Mouse (Mus musculus) neural tube, embryonic 13.5 days (tissue): ENCODE data around the gene Olfr812. TPM values are rescaled to one million over a fixed set of nuclear protein-coding genes. Genes with fewer than 3 reads are reported as not detected.
"Not testable (repeated sequence)": the region's sequence is repeated elsewhere in the genome, so short reads cannot be mapped to it uniquely, and the experiment has no call there.

ENCODE experiments used
- ATAC-seq: fragments of 200-750 bp; cut with Nextera tagmentation; 2 replicates; pipeline ENCODE4 v1.8.0; 2017; ENCODE audit warnings: low read depth, mild to moderate bottlenecking, moderate TSS enrichment, moderate library complexity
- H3K27ac ChIP-seq: fragments of 300-500 bp; sonication (generic); replicated peaks from 2 replicates; pipeline ENCODE4 v1.5.1; 2015; ENCODE audit warnings: moderate library complexity, mild to moderate bottlenecking, inconsistent platforms
- H3K27me3 ChIP-seq: fragments of 300-500 bp; sonication (generic); 2 replicates; pipeline ENCODE4 v1.6.1; 2015; ENCODE audit warnings: mild to moderate bottlenecking, inconsistent platforms
- H3K36me3 ChIP-seq: fragments of 300-500 bp; sonication (generic); 2 replicates; pipeline ENCODE4 v1.6.1; 2015; ENCODE audit warnings: mild to moderate bottlenecking, inconsistent platforms
- H3K4me1 ChIP-seq: fragments of 300-500 bp; sonication (generic); replicated peaks from 2 replicates; pipeline ENCODE4 v1.6.1; 2015; ENCODE audit warnings: inconsistent platforms
- H3K4me2 ChIP-seq: fragments of 300-500 bp; sonication (generic); 2 replicates; pipeline ENCODE4 v1.6.1; 2015; ENCODE audit warnings: inconsistent platforms, mild to moderate bottlenecking, moderate library complexity
- H3K4me3 ChIP-seq: fragments of 300-500 bp; sonication (generic); 2 replicates; pipeline ENCODE4 v1.5.1; 2015; ENCODE audit warnings: mild to moderate bottlenecking, inconsistent platforms
- H3K9ac ChIP-seq: fragments of 300-500 bp; sonication (generic); 2 replicates; pipeline ENCODE4 v1.6.1; 2015; ENCODE audit warnings: moderate library complexity, mild to moderate bottlenecking, inconsistent platforms
- H3K9me3 ChIP-seq: fragments of 300-500 bp; sonication (generic); 2 replicates; pipeline ENCODE4 v1.6.1; 2016; ENCODE audit warnings: inconsistent platforms
- WGBS: fragments of 180-500 bp; shearing (Covaris S2); methylation state at CpG from one replicate; pipeline ENCODE4 v1.1.7; 2015; 5-methylcytosine and 5-hydroxymethylcytosine counted together
- polyA plus RNA-seq: library from polyadenylated mRNA; unstranded; fragments of >200 nt; fragmentation: Nextera tagmentation; extraction: Ambion mirVana; gene quantifications from 2 replicates; pipeline ENCODE4 v1.2.1, GENCODE M21; 2015

Gene Olfr812
- not detected in 2 replicates for polyA plus RNA-seq

DNA sequence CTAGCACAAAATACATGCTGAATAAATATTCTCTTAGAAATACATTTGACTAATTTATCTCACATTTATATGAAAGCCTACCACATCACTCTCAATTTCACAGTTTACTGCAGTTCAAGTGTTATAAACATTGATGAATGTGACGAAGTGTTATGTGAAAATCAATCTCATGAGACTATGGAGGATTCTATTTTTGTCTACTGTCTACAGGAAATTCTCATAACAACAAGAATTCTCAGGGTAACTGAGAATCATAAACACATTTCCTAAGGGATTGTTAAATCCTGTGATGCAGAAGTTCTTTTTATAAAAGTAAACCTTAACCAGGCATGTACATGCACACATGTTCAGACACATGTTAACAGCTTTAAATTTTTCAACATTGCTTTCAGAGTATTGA is at the start of gene Olfr812:
TSS of gene Olfr812 (minus strand) at position 101 of the 400 bp plus-strand sequence.
- H3K4me3 ChIP-seq = no peak within 1 kb of the TSS
- no peaks in the 10 kb centered on the region for H3K36me3 ChIP-seq
- 79% methylated on average over 1 of the region's 1 CpGs for WGBS
- H3K9me3 ChIP-seq = no peaks in the 10 kb centered on the region
- H3K4me1 ChIP-seq = no peaks in the 10 kb centered on the region
- no peak within 1 kb of the TSS for H3K27ac ChIP-seq
- no peak for ATAC-seq
- no peak within 1 kb of the TSS for H3K4me2 ChIP-seq
- H3K27me3 ChIP-seq = no peaks in the 10 kb centered on the region
- H3K9ac ChIP-seq = no peak within 1 kb of the TSS

DNA sequence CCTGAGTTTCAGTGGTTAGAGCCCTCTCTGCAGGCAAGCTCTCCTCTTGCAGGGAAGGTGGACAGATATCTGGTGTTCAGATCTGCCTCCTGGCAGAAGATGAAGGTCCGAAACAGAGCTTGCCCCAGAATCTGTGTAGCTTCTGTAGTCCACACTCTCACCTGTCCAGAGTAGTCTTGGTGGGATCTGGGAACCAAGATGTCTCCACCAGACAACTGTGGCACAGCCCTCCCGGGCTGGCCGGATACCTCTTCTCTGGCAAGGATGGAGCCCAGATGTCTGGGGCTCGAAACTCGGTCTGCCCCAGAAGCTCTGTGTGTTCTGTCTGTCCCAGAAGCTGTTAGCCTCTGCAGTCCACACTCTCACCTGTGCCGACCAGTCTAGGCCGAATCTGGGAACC is 40.0 kb upstream of the Olfr812 start:
- no peak for ATAC-seq
- Histone ChIP-seq H3K4me3 (no peak overlapping the region), H3K36me3 (no peaks in the 10 kb centered on the region), H3K27ac (no peak overlapping the region), H3K4me2 (no peak overlapping the region), H3K4me1 (no peaks in the 10 kb centered on the region), H3K9ac (no peak overlapping the region), H3K9me3 (no peaks in the 10 kb centered on the region), H3K27me3 (no peaks in the 10 kb centered on the region)
- 95% methylated on average over 7 of the region's 7 CpGs for WGBS

DNA sequence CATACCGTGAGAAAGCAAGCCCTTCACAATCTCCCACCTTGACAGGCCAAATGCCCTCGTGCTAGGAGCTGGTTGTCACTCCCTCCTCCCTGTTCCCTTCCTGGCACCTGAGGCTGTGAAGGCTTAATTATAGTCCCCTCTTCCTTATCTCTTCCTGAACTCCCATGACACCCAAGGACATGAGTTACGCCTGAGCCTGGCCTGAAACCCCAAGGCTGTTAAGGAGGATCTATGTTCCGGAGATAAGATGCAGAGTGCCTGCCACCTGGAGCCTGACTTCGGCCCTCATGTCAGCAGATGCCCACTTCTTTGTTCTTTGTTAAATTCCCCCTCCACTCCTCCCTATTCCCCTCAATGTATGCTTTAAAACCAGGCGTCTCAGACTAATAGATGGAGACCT is 39.6 kb upstream of the Olfr812 start:
- H3K9ac ChIP-seq, H3K4me3 ChIP-seq, H3K27me3 ChIP-seq, H3K4me1 ChIP-seq, H3K36me3 ChIP-seq, H3K9me3 ChIP-seq, ATAC-seq, H3K27ac ChIP-seq, H3K4me2 ChIP-seq: not testable (repeated sequence)
- WGBS = 87% methylated on average over 6 of the region's 6 CpGs

DNA sequence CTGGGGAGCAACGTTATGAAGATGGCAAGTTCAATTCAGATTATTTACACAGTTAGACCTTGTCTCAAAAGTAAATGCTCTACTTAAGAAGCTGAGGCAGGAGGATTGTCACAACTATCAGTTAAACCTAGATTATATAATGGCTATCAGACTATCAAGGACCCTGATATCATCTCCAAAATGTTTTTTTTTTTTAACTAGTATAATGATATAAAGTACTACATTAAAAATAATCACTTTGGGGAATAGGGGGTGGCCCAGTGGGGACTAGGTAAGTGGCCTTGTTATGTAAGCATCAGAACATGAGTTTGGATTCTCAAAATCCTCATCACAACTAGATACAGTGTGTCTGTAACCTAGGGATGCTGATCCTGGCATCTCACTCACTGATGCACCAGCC is 33.9 kb upstream of the Olfr812 start, which contains the start of gene Olfr814:
TSS of gene Olfr814 (minus strand) at position 101 of the 400 bp plus-strand sequence.
- H3K9me3 ChIP-seq, H3K27me3 ChIP-seq, H3K36me3 ChIP-seq, ATAC-seq, H3K4me3 ChIP-seq, H3K9ac ChIP-seq, H3K4me1 ChIP-seq, H3K4me2 ChIP-seq, H3K27ac ChIP-seq: not testable (repeated sequence)
- 62% methylated on average over 1 of the region's 1 CpGs for WGBS

- H3K4me3 ChIP-seq = no peak within 1 kb of the TSS
- H3K27me3 ChIP-seq = no peaks in the 10 kb centered on the region
- no peak within 1 kb of the TSS for H3K27ac ChIP-seq
- no peaks in the 10 kb centered on the region for H3K9me3 ChIP-seq
- no peak within 1 kb of the TSS for H3K4me2 ChIP-seq
- ATAC-seq = no peak
- H3K4me1 ChIP-seq = no peaks in the 10 kb centered on the region
- no peaks in the 10 kb centered on the region for H3K36me3 ChIP-seq
- H3K9ac ChIP-seq = no peak within 1 kb of the TSS
Measured at GRCm38 (mm10) chr10:129855067-129855466, 9.2 kb upstream of the Olfr812 start, which contains the start of gene Olfr813. TSS of gene Olfr813 (plus strand) at chr10:129855367.

- no peak for ATAC-seq
- Histone ChIP-seq H3K36me3 (no peaks in the 10 kb centered on the region), H3K4me1 (no peaks in the 10 kb centered on the region), H3K4me2 (no peak overlapping the region), H3K4me3 (no peak overlapping the region), H3K9ac (no peak overlapping the region), H3K9me3 (no peaks in the 10 kb centered on the region), H3K27ac (no peak overlapping the region), H3K27me3 (no peaks in the 10 kb centered on the region)
- 60% methylated on average over 1 of the region's 1 CpGs for WGBS
Measured at GRCm38 (mm10) chr10:129847343-129847742, 1.4 kb upstream of the Olfr812 start.

- H3K9ac ChIP-seq = no peak within 1 kb of the TSS
- H3K27me3 ChIP-seq = no peaks in the 10 kb centered on the region
- no peak for ATAC-seq
- 90% methylated on average over 4 of the region's 4 CpGs for WGBS
- H3K36me3 ChIP-seq = no peaks in the 10 kb centered on the region
- no peaks in the 10 kb centered on the region for H3K4me1 ChIP-seq
- H3K4me2 ChIP-seq = no peak within 1 kb of the TSS
- no peak within 1 kb of the TSS for H3K4me3 ChIP-seq
- no peaks in the 10 kb centered on the region for H3K9me3 ChIP-seq
- no peak within 1 kb of the TSS for H3K27ac ChIP-seq
Measured at GRCm38 (mm10) chr10:129804296-129804695, 41.6 kb downstream of the Olfr812 start, which contains the start of gene Olfr811. TSS of gene Olfr811 (minus strand) at chr10:129804396.

GRCm38 (mm10) chr10:129794817-129795216 is 51.1 kb downstream of the Olfr812 start, which contains the start of gene Olfr810:
TSS of gene Olfr810 (minus strand) at chr10:129794917.
- no peaks in the 10 kb centered on the region for H3K36me3 ChIP-seq
- no peaks in the 10 kb centered on the region for H3K9me3 ChIP-seq
- no peak within 1 kb of the TSS for H3K4me2 ChIP-seq
- no peaks in the 10 kb centered on the region for H3K27me3 ChIP-seq
- no peak within 1 kb of the TSS for H3K27ac ChIP-seq
- no peak for ATAC-seq
- H3K4me3 ChIP-seq = no peak within 1 kb of the TSS
- no peaks in the 10 kb centered on the region for H3K4me1 ChIP-seq
- no peak within 1 kb of the TSS for H3K9ac ChIP-seq

Other genes with a start within 250 kb of the Olfr812 start
- gene Olfr796, start 233.5 kb downstream of the Olfr812 start, polyA plus RNA-seq = not detected in 2 replicates
- not detected in 2 replicates for gene Olfr798, start 218.2 kb downstream of the Olfr812 start, polyA plus RNA-seq
- not detected in 2 replicates for gene Olfr799, start 208.6 kb downstream of the Olfr812 start, polyA plus RNA-seq
- not detected in 2 replicates for gene Olfr800, start 188.4 kb downstream of the Olfr812 start, polyA plus RNA-seq
- not detected in 2 replicates for gene Olfr801, start 172.2 kb downstream of the Olfr812 start, polyA plus RNA-seq
- gene Olfr802, start 157.9 kb downstream of the Olfr812 start, polyA plus RNA-seq = 0.03 TPM in 1 of 2 replicates, not detected in the other
- not detected in 2 replicates for gene Olfr803, start 151.8 kb downstream of the Olfr812 start, polyA plus RNA-seq
- not detected in 2 replicates for gene Olfr804, start 142.9 kb downstream of the Olfr812 start, polyA plus RNA-seq
- not detected in 2 replicates for gene Olfr805, start 116.7 kb downstream of the Olfr812 start, polyA plus RNA-seq
- gene Olfr806, start 104.2 kb downstream of the Olfr812 start, polyA plus RNA-seq = not detected in 2 replicates
- gene Olfr807, start 88.3 kb downstream of the Olfr812 start, polyA plus RNA-seq = not detected in 2 replicates
- not detected in 2 replicates for gene Olfr808, start 80.6 kb downstream of the Olfr812 start, polyA plus RNA-seq
- not detected in 2 replicates for gene Olfr809, start 71.5 kb downstream of the Olfr812 start, polyA plus RNA-seq
- gene Olfr810, start 51.2 kb downstream of the Olfr812 start, polyA plus RNA-seq = not detected in 2 replicates
- not detected in 2 replicates for gene Olfr811, start 41.7 kb downstream of the Olfr812 start, polyA plus RNA-seq
- gene Olfr813, start 9.3 kb upstream of the Olfr812 start, polyA plus RNA-seq = not detected in 2 replicates
- gene Olfr814, start 33.8 kb upstream of the Olfr812 start, polyA plus RNA-seq = not detected in 2 replicates
- gene Olfr815, start 59.8 kb upstream of the Olfr812 start, polyA plus RNA-seq = not detected in 2 replicates
- not detected in 2 replicates for gene Olfr816, start 69.5 kb upstream of the Olfr812 start, polyA plus RNA-seq
- not detected in 2 replicates for gene Olfr818, start 103.0 kb upstream of the Olfr812 start, polyA plus RNA-seq
- gene Olfr819, start 121.2 kb upstream of the Olfr812 start, polyA plus RNA-seq = not detected in 2 replicates
- gene Olfr247, start 130.0 kb upstream of the Olfr812 start, polyA plus RNA-seq = not detected in 2 replicates
- not detected in 2 replicates for gene Gm10310, start 139.0 kb upstream of the Olfr812 start, polyA plus RNA-seq
- gene Olfr820, start 166.5 kb upstream of the Olfr812 start, polyA plus RNA-seq = not detected in 2 replicates
- not detected in 2 replicates for gene Olfr821, start 184.3 kb upstream of the Olfr812 start, polyA plus RNA-seq
- gene Olfr822, start 225.1 kb upstream of the Olfr812 start, polyA plus RNA-seq = not detected in 2 replicates